ENCODE assay signal across 20 mouse cellular contexts in genomic region chr7:121802471-121802870, GRCm38 (mm10).
DNase-seq lines count a peak whose midpoint lies in the region; ATAC-seq and TF ChIP-seq lines count a peak whose summit lies in the region.
"Had no signal": no experiment of that assay in that cellular context is flagged by ENCODE, and none has a peak within 500 bp of the region (broad histone marks: within the 10 kb centered on the region; RNA-seq: fewer than 3 reads in every experiment).

No protein-coding gene starts in this region.

- H3K36me3 ChIP-seq in liver, adult 2 months (ENCODE audit: control insufficient read depth, insufficient read depth, low read length), result no peaks in the 10 kb centered on the region
- no peaks in the 10 kb centered on the region for H3K36me3 ChIP-seq in liver, embryonic 11.5 days (ENCODE audit: control insufficient read depth, insufficient read depth, low read length)
- H3K36me3 ChIP-seq in midbrain, postnatal 0 days (ENCODE audit: insufficient read depth, low read length), result no peaks in the 10 kb centered on the region
- H3K36me3 ChIP-seq: embryonic facial prominence, embryonic 15.5 days; forebrain, embryonic 10.5 days; hindbrain, embryonic 13.5 days; limb, embryonic 12.5 days; liver, embryonic 15.5 days had no signal

- H3K9ac ChIP-seq in liver, adult 2 months (ENCODE audit: low read depth, low read length), result no peak overlapping the region
- no peak overlapping the region for H3K9ac ChIP-seq in liver, embryonic 11.5 days (ENCODE audit: low read depth, low read length)
- H3K9ac ChIP-seq in midbrain, postnatal 0 days (replicated peaks; ENCODE audit: low read length, poor library complexity, severe bottlenecking), result no peak overlapping the region
- H3K9ac ChIP-seq: embryonic facial prominence, embryonic 15.5 days; hindbrain, embryonic 13.5 days; limb, embryonic 12.5 days; liver, embryonic 15.5 days had no signal

- DNase-seq in gastrocnemius, postnatal 14 days, result peak; percentile 5
- no peak for DNase-seq in gastrocnemius, adult 18-20 months (ENCODE audit: low spot score)
- peak; percentile 72 for DNase-seq in liver, adult 2 months (ENCODE audit: extremely low read depth, low read depth, low spot score)
- DNase-seq in liver, embryonic 11.5 days (ENCODE audit: low spot score), result no peak
- peak; percentile 37 for DNase-seq in adrenal gland, postnatal 14 days
- peak; percentile 5 to 26 for DNase-seq in lung, postnatal 4 days
- DNase-seq in midbrain, postnatal 0 days (ENCODE audit: low spot score), result no peak
- DNase-seq: cerebellum, adult 11 months; cerebellum, postnatal 14 days; embryo, embryonic 11 days; gastrocnemius, postnatal 10 days; kidney, postnatal 14 days had no signal

- intact Hi-C loops in gastrocnemius, postnatal 14 days (cut with DNase I; ENCODE audit: low total_unique reads), result no loop called here

- H3K9me3 ChIP-seq in liver, embryonic 11.5 days (ENCODE audit: control insufficient read depth, low read length), result no peaks in the 10 kb centered on the region
- no peaks in the 10 kb centered on the region for H3K9me3 ChIP-seq in midbrain, postnatal 0 days (ENCODE audit: low read length)
- H3K9me3 ChIP-seq: embryonic facial prominence, embryonic 15.5 days; forebrain, embryonic 10.5 days; hindbrain, embryonic 13.5 days; limb, embryonic 12.5 days; liver, embryonic 15.5 days; megakaryocyte, embryonic 14.5 days had no signal

- H3K27ac ChIP-seq in liver, adult 2 months (replicated peaks; ENCODE audit: insufficient read depth, low read depth, low read length), result peak overlapping the region; percentile 65
- no peak overlapping the region for H3K27ac ChIP-seq in liver, embryonic 11.5 days (ENCODE audit: low read depth, low read length)
- no peak overlapping the region for H3K27ac ChIP-seq in midbrain, postnatal 0 days (ENCODE audit: low read depth, low read length)
- H3K27ac ChIP-seq: embryonic facial prominence, embryonic 15.5 days; forebrain, embryonic 10.5 days; hindbrain, embryonic 13.5 days; limb, embryonic 12.5 days; liver, embryonic 15.5 days had no signal

- 21% methylated on average over 2 of the region's 2 CpGs for WGBS in liver, adult 2 months
- 59% methylated on average over 2 of the region's 2 CpGs for WGBS in liver, embryonic 11.5 days
- WGBS in midbrain, postnatal 0 days, result 73% methylated on average over 2 of the region's 2 CpGs

- TF ChIP-seq POLR2A in liver, adult 2 months (IDR thresholded peaks at IDR 0.05; ENCODE audit: extremely low read depth, insufficient read depth, low read length), result no peak

- TF ChIP-seq CTCF in liver, adult 2 months (IDR thresholded peaks at IDR 0.05; ENCODE audit: low read depth, low read length), result no peak
- no peak for TF ChIP-seq CTCF in midbrain, postnatal 0 days (IDR thresholded peaks at IDR 0.05)

- no peaks in the 10 kb centered on the region for H3K27me3 ChIP-seq in liver, adult 2 months (ENCODE audit: control insufficient read depth, insufficient read depth, low read length)
- H3K27me3 ChIP-seq in liver, embryonic 11.5 days (replicated peaks; ENCODE audit: control insufficient read depth, insufficient read depth, low read length), result no peaks in the 10 kb centered on the region
- no peaks in the 10 kb centered on the region for H3K27me3 ChIP-seq in midbrain, postnatal 0 days (ENCODE audit: insufficient read depth, low read length)
- H3K27me3 ChIP-seq: embryonic facial prominence, embryonic 15.5 days; hindbrain, embryonic 13.5 days; limb, embryonic 12.5 days; liver, embryonic 15.5 days; megakaryocyte, embryonic 14.5 days had no signal

- H3K4me3 ChIP-seq in liver, adult 2 months (ENCODE audit: insufficient read depth, low read depth, low read length), result no peak overlapping the region
- no peak overlapping the region for H3K4me3 ChIP-seq in liver, embryonic 11.5 days (ENCODE audit: low read depth, low read length)
- no peak overlapping the region for H3K4me3 ChIP-seq in midbrain, postnatal 0 days (ENCODE audit: low read depth, low read length)
- H3K4me3 ChIP-seq: embryonic facial prominence, embryonic 15.5 days; forebrain, embryonic 10.5 days; hindbrain, embryonic 13.5 days; limb, embryonic 12.5 days; liver, embryonic 15.5 days; megakaryocyte, embryonic 14.5 days had no signal

- no peaks in the 10 kb centered on the region for H3K79me2 ChIP-seq in liver, adult 2 months (ENCODE audit: control insufficient read depth, insufficient read depth, low read length)

- ATAC-seq in liver, embryonic 11.5 days (replicated peaks; ENCODE audit: low FRiP score), result no peak
- ATAC-seq in midbrain, postnatal 0 days (ENCODE audit: low FRiP score), result no peak
- ATAC-seq: intestine, postnatal 0 days; midbrain, embryonic 16.5 days had no signal

- H3K4me1 ChIP-seq in liver, adult 2 months (ENCODE audit: control insufficient read depth, insufficient read depth, low read length), result peaks cover 11% of the 10 kb centered on the region
- H3K4me1 ChIP-seq in liver, embryonic 11.5 days (replicated peaks; ENCODE audit: control insufficient read depth, insufficient read depth, low read length), result no peaks in the 10 kb centered on the region
- H3K4me1 ChIP-seq in midbrain, postnatal 0 days (ENCODE audit: insufficient read depth, low read length), result no peaks in the 10 kb centered on the region
- H3K4me1 ChIP-seq: embryonic facial prominence, embryonic 15.5 days; forebrain, embryonic 10.5 days; hindbrain, embryonic 13.5 days; limb, embryonic 12.5 days; liver, embryonic 15.5 days had no signal

- H3K4me2 ChIP-seq in liver, embryonic 11.5 days, result no peak overlapping the region
- H3K4me2 ChIP-seq in midbrain, postnatal 0 days (ENCODE audit: low read depth, low read length, poor library complexity, severe bottlenecking), result no peak overlapping the region
- H3K4me2 ChIP-seq: embryonic facial prominence, embryonic 15.5 days; hindbrain, embryonic 13.5 days; limb, embryonic 12.5 days; liver, embryonic 15.5 days had no signal

Comparison
In these comparisons a context has a peak if more than half of its experiments do, and no peak if none do; other contexts are left out.
1. DNase-seq: peak in gastrocnemius, postnatal 14 days (single experiment), liver, adult 2 months (single experiment), adrenal gland, postnatal 14 days (single experiment) and lung, postnatal 4 days (2 of 2); none in gastrocnemius, adult 18-20 months (single experiment), liver, embryonic 11.5 days (single experiment) and midbrain, postnatal 0 days (single experiment).